Mouse (Mus musculus): Measurements from ENCODE around the gene Olfr1509. TPM values are rescaled to one million over a fixed set of nuclear protein-coding genes. Genes with fewer than 3 reads are reported as not detected.

The Olfr1509 gene
- polyA plus RNA-seq, 1 experiment from 2014 or later = not detected

- Histone ChIP-seq H3K27me3 (ENCODE audit: control insufficient read depth, insufficient read depth, low read length) (no peaks in the 10 kb centered on the region), H3K4me2 (ENCODE audit: low read depth, low read length) (no peak within 1 kb of the TSS), H3K27ac (ENCODE audit: low read length) (no peak within 1 kb of the TSS), H3K9ac (ENCODE audit: low read length) (no peak within 1 kb of the TSS), H3K4me3 (ENCODE audit: low read length) (no peak within 1 kb of the TSS), H3K4me1 (ENCODE audit: control insufficient read depth, insufficient read depth, low read length) (no peaks in the 10 kb centered on the region), H3K36me3 (ENCODE audit: control insufficient read depth, insufficient read depth) (no peaks in the 10 kb centered on the region), H3K9me3 (replicated peaks; ENCODE audit: control insufficient read depth, low read length) (no peaks in the 10 kb centered on the region)
- ATAC-seq (replicated peaks; ENCODE audit: extremely low read depth, insufficient read depth, low FRiP score) = no peak
- WGBS = 68% methylated on average over 4 of the region's 4 CpGs
Observed at GRCm38 (mm10) chr14:52495516-52495915, 52.7 kb downstream of the Olfr1509 start, which contains the start of gene Olfr1507. Gene Olfr1507, minus strand, starts transcription at chr14:52495749.

Other genes with a start within 250 kb of the Olfr1509 start
- 26.4 and 28.1 TPM in 2 replicates for gene Supt16, start 245.6 kb upstream of the Olfr1509 start, polyA plus RNA-seq (2015; fragmentation: Nextera tagmentation; extraction: Ambion mirVana)
- gene Chd8, start 185.2 kb upstream of the Olfr1509 start, polyA plus RNA-seq (2015; fragmentation: Nextera tagmentation; extraction: Ambion mirVana) = 20.8 and 21.9 TPM in 2 replicates
- gene Tox4, start 163.8 kb upstream of the Olfr1509 start, polyA plus RNA-seq (2015; fragmentation: Nextera tagmentation; extraction: Ambion mirVana) = 28.8 and 33.7 TPM in 2 replicates
- gene Rab2b, start 163.4 kb upstream of the Olfr1509 start, polyA plus RNA-seq (2015; fragmentation: Nextera tagmentation; extraction: Ambion mirVana) = 15.5 and 16.5 TPM in 2 replicates
- 28.1 and 28.7 TPM in 2 replicates for gene Mettl3, start 137.9 kb upstream of the Olfr1509 start, polyA plus RNA-seq (2015; fragmentation: Nextera tagmentation; extraction: Ambion mirVana)
- gene Sall2, start 114.2 kb upstream of the Olfr1509 start, polyA plus RNA-seq (2015; fragmentation: Nextera tagmentation; extraction: Ambion mirVana) = 5.1 and 5.6 TPM in 2 replicates
- gene Olfr1513, start 86.6 kb upstream of the Olfr1509 start, polyA plus RNA-seq (2015; fragmentation: Nextera tagmentation; extraction: Ambion mirVana) = not detected in 2 replicates
- not detected in 2 replicates for gene Olfr1512, start 63.8 kb upstream of the Olfr1509 start, polyA plus RNA-seq (2015; fragmentation: Nextera tagmentation; extraction: Ambion mirVana)
- gene Olfr1511, start 45.6 kb upstream of the Olfr1509 start, polyA plus RNA-seq (2015; fragmentation: Nextera tagmentation; extraction: Ambion mirVana) = not detected in 2 replicates
- gene Olfr1510, start 28.6 kb upstream of the Olfr1509 start, polyA plus RNA-seq (2015; fragmentation: Nextera tagmentation; extraction: Ambion mirVana) = not detected in 2 replicates
- not detected in 2 replicates for gene Olfr1508, start 24.5 kb downstream of the Olfr1509 start, polyA plus RNA-seq (2015; fragmentation: Nextera tagmentation; extraction: Ambion mirVana)
- not detected in 2 replicates for gene Olfr1507, start 52.8 kb downstream of the Olfr1509 start, polyA plus RNA-seq (2015; fragmentation: Nextera tagmentation; extraction: Ambion mirVana)

Measured in heart, embryonic 16.5 days (tissue).